Mouse (Mus musculus): ENCODE results near the gene Actl11.

Gene Actl11

DNA sequence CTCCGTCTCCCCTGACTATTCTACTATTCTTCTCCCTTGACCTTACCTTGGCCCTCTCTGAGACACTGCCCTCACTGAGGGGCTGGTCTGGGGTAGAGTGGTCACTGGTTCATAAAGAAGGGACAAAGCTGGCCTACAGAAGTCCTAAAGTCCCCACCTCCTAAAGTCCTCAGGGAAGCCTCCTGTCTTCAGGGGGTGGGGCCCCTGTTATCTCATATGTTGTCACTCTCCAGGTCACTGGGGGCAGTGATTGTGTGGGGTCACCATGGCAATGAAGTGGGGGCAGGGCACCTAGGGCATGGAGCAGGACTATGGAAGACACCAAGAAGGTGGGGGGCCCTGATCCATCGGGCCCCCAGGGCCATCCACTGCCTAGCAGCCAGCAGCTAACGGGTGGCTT is at the start of gene Actl11:
Gene Actl11 (plus strand): TSS at position 301 of the 400 bp plus-strand sequence.
- no peak for ATAC-seq (ENCODE audit: insufficient number of reproducible peaks, low FRiP score, low TSS enrichment)

DNA sequence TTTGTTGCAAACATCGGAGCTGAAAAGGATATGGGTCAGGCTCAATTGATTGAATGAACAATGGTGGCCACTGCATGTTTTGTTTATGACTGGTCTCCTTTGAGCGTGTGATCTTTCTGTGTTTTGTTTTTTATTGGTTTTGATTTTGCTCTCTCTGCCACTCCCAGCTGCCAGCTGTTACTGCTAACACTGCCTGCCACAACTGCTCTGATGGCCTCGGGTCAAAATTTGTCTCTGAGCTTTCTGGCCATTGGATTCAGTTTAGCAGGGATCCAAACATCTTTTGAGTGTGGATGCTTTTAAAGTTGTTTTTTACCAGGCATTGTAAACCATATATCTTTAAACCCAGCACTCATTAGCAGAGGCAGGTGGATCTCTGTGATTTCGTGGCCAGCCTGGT is 47.9 kb upstream of the Actl11 start:
- ATAC-seq (ENCODE audit: insufficient number of reproducible peaks, low FRiP score, low TSS enrichment) = no peak

DNA sequence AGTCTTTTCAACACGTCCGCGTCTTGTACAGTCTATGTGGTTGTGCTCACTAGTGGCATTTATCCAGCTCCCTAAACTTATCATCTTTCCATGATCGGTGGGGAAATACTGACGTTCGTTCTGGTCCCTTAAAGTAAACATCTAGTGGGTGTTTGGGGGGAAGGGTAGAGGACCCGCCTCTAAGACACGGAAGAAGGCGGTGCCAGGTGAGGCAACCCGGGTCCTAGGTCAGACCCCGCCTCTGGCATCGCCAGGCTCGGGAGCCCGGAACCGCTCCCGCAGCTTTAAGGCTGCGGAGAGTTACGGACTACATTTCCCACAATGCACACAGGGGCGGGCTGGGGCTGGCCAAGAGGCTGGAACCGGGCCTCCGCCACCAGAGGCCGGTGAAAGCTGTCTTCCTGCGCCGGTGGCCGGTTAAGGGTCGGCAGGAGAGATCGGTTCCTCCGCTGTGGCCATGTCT is 40.4 kb upstream of the Actl11 start, which contains the start of gene Mon1a:
Gene Mon1a (plus strand): TSS at position 348 of the 463 bp plus-strand sequence.
- peak; percentile 97 for ATAC-seq (ENCODE audit: insufficient number of reproducible peaks, low FRiP score, low TSS enrichment)

DNA sequence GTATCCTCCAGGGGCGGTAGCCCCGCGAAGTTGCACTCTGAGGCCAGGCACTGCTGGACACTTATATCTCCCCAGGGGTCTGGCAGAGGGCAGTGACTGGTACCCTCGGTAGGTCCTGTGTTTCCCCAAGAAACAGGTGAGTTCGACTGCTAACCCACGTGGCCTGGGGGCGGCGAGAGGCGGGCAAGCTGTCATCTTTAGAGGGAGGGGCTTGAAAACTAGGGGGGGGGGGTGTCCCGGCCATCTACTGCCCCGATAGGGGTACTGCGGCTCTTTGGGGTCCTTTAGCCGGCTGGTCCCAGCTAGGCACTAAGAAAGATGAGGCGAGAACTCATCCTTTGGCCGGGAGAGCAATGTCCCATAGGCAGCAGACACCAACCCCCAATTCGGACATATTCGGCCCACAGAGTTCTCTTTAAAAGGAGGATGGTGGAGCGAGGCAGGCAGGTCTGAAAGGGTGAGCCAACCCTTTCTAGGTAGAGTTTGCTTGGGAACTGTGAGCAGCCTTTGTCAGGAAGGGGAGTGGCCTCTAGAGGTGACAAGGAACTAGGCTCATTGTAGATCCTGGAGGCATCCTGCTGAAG is 39.9 kb upstream of the Actl11 start:
- ATAC-seq (ENCODE audit: insufficient number of reproducible peaks, low FRiP score, low TSS enrichment) = peak; percentile 66; the same call in 1 of the 2 replicates

- no peak for ATAC-seq (ENCODE audit: insufficient number of reproducible peaks, low FRiP score, low TSS enrichment)
Measured at GRCm38 (mm10) chr9:107890260-107890659, 38.0 kb upstream of the Actl11 start.

DNA sequence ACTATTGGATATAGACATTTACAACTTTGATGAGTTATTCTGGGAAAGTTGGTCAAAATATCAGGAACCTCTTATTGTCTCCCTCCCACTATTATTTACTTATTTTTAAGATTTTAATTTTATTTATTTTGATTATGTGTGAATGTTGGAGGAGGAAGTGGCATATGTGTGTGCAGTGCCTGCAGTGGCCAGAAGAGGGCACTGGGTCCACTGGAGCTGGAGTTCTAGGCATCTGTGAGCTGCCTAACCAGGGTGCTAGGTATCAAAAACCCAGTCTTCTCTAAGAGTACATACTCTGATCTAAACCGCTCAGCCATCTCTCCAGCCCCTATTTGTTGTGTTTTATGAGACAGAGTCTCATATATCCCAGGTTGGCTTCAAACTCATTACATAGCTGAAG is 37.2 kb upstream of the Actl11 start:
- no peak for ATAC-seq (ENCODE audit: insufficient number of reproducible peaks, low FRiP score, low TSS enrichment)

- ATAC-seq (ENCODE audit: insufficient number of reproducible peaks, low FRiP score, low TSS enrichment) = no peak
Measured at GRCm38 (mm10) chr9:107898563-107898962, 29.7 kb upstream of the Actl11 start.

- no peak for ATAC-seq (ENCODE audit: insufficient number of reproducible peaks, low FRiP score, low TSS enrichment)
Measured at GRCm38 (mm10) chr9:107899855-107900254, 28.4 kb upstream of the Actl11 start.

- ATAC-seq (ENCODE audit: insufficient number of reproducible peaks, low FRiP score, low TSS enrichment) = peak; percentile 83
Measured at GRCm38 (mm10) chr9:107900840-107901626, 27.2 kb upstream of the Actl11 start.

DNA sequence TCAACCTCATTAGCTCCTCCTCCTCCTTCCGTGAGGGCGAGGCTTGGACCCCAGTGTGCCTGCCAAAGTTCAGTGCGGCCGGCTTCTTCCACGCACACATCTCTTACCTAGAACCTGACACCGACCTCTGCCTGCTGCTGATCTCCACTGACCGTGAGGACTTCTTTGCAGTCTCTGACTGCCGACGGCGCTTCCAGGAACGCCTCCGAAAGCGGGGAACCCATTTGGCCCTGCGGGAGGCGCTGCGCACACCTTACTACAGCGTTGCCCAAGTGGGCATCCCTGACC is 26.7 kb upstream of the Actl11 start:
- ATAC-seq (ENCODE audit: insufficient number of reproducible peaks, low FRiP score, low TSS enrichment) = no peak; the same call in 1 of the 2 replicates

DNA sequence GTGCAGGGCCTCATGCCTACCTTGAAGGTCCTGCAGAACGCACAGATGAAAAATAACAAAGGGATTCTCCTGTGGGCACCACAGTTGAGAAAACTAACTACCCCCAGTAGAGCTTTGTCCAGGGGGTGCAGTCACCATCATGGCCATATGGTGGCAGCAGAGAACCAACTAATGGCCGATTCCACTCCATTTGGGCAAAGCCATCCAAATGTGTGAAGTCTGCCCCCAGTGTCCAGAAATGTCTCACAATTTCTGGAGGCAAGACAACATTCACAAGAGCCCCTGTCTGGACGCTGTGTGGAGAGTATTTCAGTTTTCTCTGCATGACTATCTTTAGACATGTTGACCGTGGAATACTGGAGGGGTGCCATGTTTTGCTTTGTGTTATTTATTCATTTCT is 23.5 kb upstream of the Actl11 start:
- ATAC-seq (ENCODE audit: insufficient number of reproducible peaks, low FRiP score, low TSS enrichment) = 0 out of 2 replicates have a peak, but pooled peaks have one; percentile 18

- ATAC-seq (ENCODE audit: insufficient number of reproducible peaks, low FRiP score, low TSS enrichment) = no peak
Measured at GRCm38 (mm10) chr9:107906252-107906966, 21.9 kb upstream of the Actl11 start, which contains the start of gene Mst1r. Gene Mst1r, plus strand, starts transcription at chr9:107906873.

- no peak for ATAC-seq (ENCODE audit: insufficient number of reproducible peaks, low FRiP score, low TSS enrichment)
Measured at GRCm38 (mm10) chr9:107906967-107907800, 21.1 kb upstream of the Actl11 start.

- ATAC-seq (ENCODE audit: insufficient number of reproducible peaks, low FRiP score, low TSS enrichment) = no peak
Measured at GRCm38 (mm10) chr9:107907801-107908120, 20.5 kb upstream of the Actl11 start.

GRCm38 (mm10) chr9:107908410-107909158 is 19.7 kb upstream of the Actl11 start:
- ATAC-seq (ENCODE audit: insufficient number of reproducible peaks, low FRiP score, low TSS enrichment) = no peak

- no peak for ATAC-seq (ENCODE audit: insufficient number of reproducible peaks, low FRiP score, low TSS enrichment)
Measured at GRCm38 (mm10) chr9:107910025-107910769, 18.1 kb upstream of the Actl11 start.

DNA sequence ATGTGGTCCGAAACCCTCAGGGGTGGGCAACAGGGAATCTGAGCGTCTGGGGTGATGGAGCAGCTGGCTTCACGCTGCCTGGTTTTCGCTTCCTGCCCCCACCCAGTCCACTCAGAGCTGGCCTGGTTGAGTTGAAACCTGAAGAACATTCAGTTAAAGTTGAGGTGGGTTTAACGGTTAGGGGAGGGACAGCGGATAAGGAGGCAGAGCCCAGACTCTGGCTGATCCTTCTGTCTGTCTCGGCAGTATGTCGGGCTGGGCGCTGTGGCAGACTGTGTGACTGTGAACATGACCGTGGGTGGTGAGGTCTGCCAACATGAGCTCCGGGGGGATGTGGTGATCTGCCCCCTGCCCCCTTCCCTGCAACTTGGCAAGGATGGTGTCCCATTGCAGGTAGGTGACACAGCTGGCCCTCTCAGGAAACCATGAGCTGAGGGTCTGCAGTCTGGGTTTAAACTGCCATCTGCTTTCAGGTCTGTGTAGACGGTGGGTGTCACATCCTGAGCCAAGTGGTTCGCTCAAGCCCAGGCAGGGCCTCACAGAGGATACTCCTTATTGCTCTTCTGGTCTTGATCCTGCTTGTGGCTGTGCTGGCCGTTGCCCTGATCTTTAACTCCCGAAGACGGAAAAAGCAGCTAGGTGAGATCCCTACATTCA is 13.4 kb upstream of the Actl11 start:
- no peak for ATAC-seq (ENCODE audit: insufficient number of reproducible peaks, low FRiP score, low TSS enrichment)

- ATAC-seq (ENCODE audit: insufficient number of reproducible peaks, low FRiP score, low TSS enrichment) = no peak
Measured at GRCm38 (mm10) chr9:107917895-107918608, 10.2 kb upstream of the Actl11 start.
